Mouse (Mus musculus): ENCODE results near the gene Arhgef28.

- TF ChIP-seq CTCF (IDR thresholded peaks at IDR 0.05; ENCODE audit: control insufficient read depth, insufficient read depth, insufficient read length) (no peak), MYOD1 (IDR thresholded peaks at IDR 0.05; ENCODE audit: control insufficient read depth, insufficient read length, low read depth) (no peak), MAX (IDR thresholded peaks at IDR 0.05) (no peak), USF1 (IDR thresholded peaks at IDR 0.05; ENCODE audit: low read depth) (no peak), CEBPB (IDR thresholded peaks at IDR 0.05; ENCODE audit: low read depth) (no peak)
Observed at GRCm38 (mm10) chr13:98186179-98186578, 20.1 kb downstream of the Arhgef28 start.

All from C2C12 (cell line).